Mouse (Mus musculus): ENCODE data around the gene Atxn7l3. TPM values are rescaled to one million over a fixed set of nuclear protein-coding genes. Genes with fewer than 3 reads are reported as not detected.

The Atxn7l3 gene
- polyA plus RNA-seq (2016; fragmentation: Nextera tagmentation; extraction: Ambion mirVana), result 13.9 and 16.5 TPM in 2 replicates

- Histone ChIP-seq H3K4me3 (peak within 1 kb of the TSS; percentile 94), H3K27ac (replicated peaks) (peak within 1 kb of the TSS; percentile 98), H3K27me3 (ENCODE audit: low read depth, poor library complexity, severe bottlenecking) (no peaks in the 10 kb centered on the region), H3K9me3 (replicated peaks) (no peaks in the 10 kb centered on the region), H3K4me1 (peaks cover 35% of the 10 kb centered on the region), H3K36me3 (peaks cover 28% of the 10 kb centered on the region)
- peak; percentile 99 for DNase-seq (ENCODE audit: low spot score)
- WGBS, result under 1% methylated on average over 90 of the region's 125 CpGs
Measured at GRCm38 (mm10) chr11:102296491-102297472, at the start of gene Atxn7l3. Gene Atxn7l3 (minus strand): TSS chr11:102296631.

- H3K4me3 ChIP-seq, result no peak overlapping the region
- peaks cover 5% of the 10 kb centered on the region; the same call in 1 of the 2 replicates for H3K4me1 ChIP-seq
- 88% methylated on average over 3 of the region's 3 CpGs for WGBS
- no peaks in the 10 kb centered on the region for H3K9me3 ChIP-seq (replicated peaks)
- no peak for DNase-seq (ENCODE audit: low spot score)
- no peak overlapping the region for H3K27ac ChIP-seq (replicated peaks)
- H3K27me3 ChIP-seq (ENCODE audit: low read depth, poor library complexity, severe bottlenecking), result no peaks in the 10 kb centered on the region
- no peaks in the 10 kb centered on the region for H3K36me3 ChIP-seq
Measured at GRCm38 (mm10) chr11:102344458-102344857, 48.0 kb upstream of the Atxn7l3 start.

- Histone ChIP-seq H3K27ac (replicated peaks) (no peak overlapping the region), H3K4me1 (peaks cover 5% of the 10 kb centered on the region; the same call in 1 of the 2 replicates), H3K9me3 (replicated peaks) (no peaks in the 10 kb centered on the region), H3K27me3 (ENCODE audit: low read depth, poor library complexity, severe bottlenecking) (no peaks in the 10 kb centered on the region), H3K4me3 (no peak overlapping the region), H3K36me3 (no peaks in the 10 kb centered on the region)
- DNase-seq (ENCODE audit: low spot score), result no peak
- WGBS, result 74% methylated on average over 12 of the region's 12 CpGs
Measured at GRCm38 (mm10) chr11:102342742-102343141, 46.3 kb upstream of the Atxn7l3 start.

- Histone ChIP-seq H3K27ac (replicated peaks) (no peak overlapping the region), H3K9me3 (replicated peaks) (no peaks in the 10 kb centered on the region)
- 91% methylated on average over 4 of the region's 4 CpGs for WGBS
Measured at GRCm38 (mm10) chr11:102341101-102341500, 44.7 kb upstream of the Atxn7l3 start.

GRCm38 (mm10) chr11:102339624-102340023, 43.2 kb upstream of the Atxn7l3 start:
- H3K27ac ChIP-seq (replicated peaks), result no peak overlapping the region
- 61% methylated on average over 4 of the region's 4 CpGs for WGBS

More at GRCm38 (mm10) chr11:102341101-102341500, 44.7 kb upstream of the Atxn7l3 start:
- Histone ChIP-seq H3K36me3 (no peaks in the 10 kb centered on the region), H3K4me3 (no peak overlapping the region), H3K4me1 (peaks cover 5% of the 10 kb centered on the region; the same call in 1 of the 2 replicates), H3K27me3 (ENCODE audit: low read depth, poor library complexity, severe bottlenecking) (no peaks in the 10 kb centered on the region)
- DNase-seq (ENCODE audit: low spot score), result no peak

GRCm38 (mm10) chr11:102339195-102339594, 42.8 kb upstream of the Atxn7l3 start:
- Histone ChIP-seq H3K36me3 (no peaks in the 10 kb centered on the region), H3K4me1 (peaks cover 11% of the 10 kb centered on the region), H3K9me3 (replicated peaks) (no peaks in the 10 kb centered on the region), H3K4me3 (no peak overlapping the region), H3K27me3 (ENCODE audit: low read depth, poor library complexity, severe bottlenecking) (no peaks in the 10 kb centered on the region), H3K27ac (replicated peaks) (no peak overlapping the region)
- WGBS, result 82% methylated on average over 11 of the region's 11 CpGs
- DNase-seq (ENCODE audit: low spot score), result no peak

More at GRCm38 (mm10) chr11:102339624-102340023, 43.2 kb upstream of the Atxn7l3 start:
- Histone ChIP-seq H3K36me3 (no peaks in the 10 kb centered on the region), H3K4me3 (no peak overlapping the region), H3K4me1 (peaks cover 11% of the 10 kb centered on the region), H3K27me3 (ENCODE audit: low read depth, poor library complexity, severe bottlenecking) (no peaks in the 10 kb centered on the region), H3K9me3 (replicated peaks) (no peaks in the 10 kb centered on the region)
- DNase-seq (ENCODE audit: low spot score), result no peak

- Histone ChIP-seq H3K4me1 (peaks cover 11% of the 10 kb centered on the region), H3K36me3 (no peaks in the 10 kb centered on the region), H3K27me3 (ENCODE audit: low read depth, poor library complexity, severe bottlenecking) (no peaks in the 10 kb centered on the region), H3K4me3 (no peak overlapping the region), H3K9me3 (replicated peaks) (no peaks in the 10 kb centered on the region), H3K27ac (replicated peaks) (no peak overlapping the region)
- 73% methylated on average over 3 of the region's 3 CpGs for whole genome bisulfite sequencing
- DNase-seq (ENCODE audit: low spot score), result no peak
Measured at GRCm38 (mm10) chr11:102338561-102338960, 42.1 kb upstream of the Atxn7l3 start.

- 77% methylated on average over 1 of the region's 1 CpGs for WGBS
- DNase-seq (ENCODE audit: low spot score), result no peak
- Histone ChIP-seq H3K36me3 (no peaks in the 10 kb centered on the region), H3K27ac (replicated peaks) (no peak overlapping the region), H3K9me3 (replicated peaks) (no peaks in the 10 kb centered on the region), H3K4me1 (peaks cover 11% of the 10 kb centered on the region), H3K27me3 (ENCODE audit: low read depth, poor library complexity, severe bottlenecking) (no peaks in the 10 kb centered on the region), H3K4me3 (no peak overlapping the region)
Measured at GRCm38 (mm10) chr11:102337921-102338320, 41.5 kb upstream of the Atxn7l3 start.

- DNase-seq (ENCODE audit: low spot score), result no peak
- H3K4me3 ChIP-seq, result no peak overlapping the region
- H3K4me1 ChIP-seq, result peaks cover 6% of the 10 kb centered on the region
- H3K9me3 ChIP-seq (replicated peaks), result no peaks in the 10 kb centered on the region
- WGBS, result 89% methylated on average over 1 of the region's 1 CpGs
- no peaks in the 10 kb centered on the region for H3K27me3 ChIP-seq (ENCODE audit: low read depth, poor library complexity, severe bottlenecking)
- no peaks in the 10 kb centered on the region for H3K36me3 ChIP-seq
- no peak overlapping the region for H3K27ac ChIP-seq (replicated peaks)
Measured at GRCm38 (mm10) chr11:102336191-102336590, 39.8 kb upstream of the Atxn7l3 start.

GRCm38 (mm10) chr11:102334973-102335700, 38.7 kb upstream of the Atxn7l3 start:
- Histone ChIP-seq H3K4me3 (no peak overlapping the region), H3K4me1 (peaks cover 6% of the 10 kb centered on the region), H3K27me3 (ENCODE audit: low read depth, poor library complexity, severe bottlenecking) (no peaks in the 10 kb centered on the region), H3K27ac (replicated peaks) (no peak overlapping the region), H3K9me3 (replicated peaks) (no peaks in the 10 kb centered on the region), H3K36me3 (no peaks in the 10 kb centered on the region)
- DNase-seq (ENCODE audit: low spot score), result no peak
- 43% methylated on average over 9 of the region's 9 CpGs for WGBS

GRCm38 (mm10) chr11:102334010-102334409, 37.6 kb upstream of the Atxn7l3 start:
- no peak for DNase-seq (ENCODE audit: low spot score)
- H3K9me3 ChIP-seq (replicated peaks), result no peaks in the 10 kb centered on the region
- peaks cover 6% of the 10 kb centered on the region for H3K4me1 ChIP-seq
- 69% methylated on average over 4 of the region's 4 CpGs for WGBS
- H3K27ac ChIP-seq (replicated peaks), result no peak overlapping the region
- H3K36me3 ChIP-seq, result no peaks in the 10 kb centered on the region
- H3K4me3 ChIP-seq, result no peak overlapping the region
- H3K27me3 ChIP-seq (ENCODE audit: low read depth, poor library complexity, severe bottlenecking), result no peaks in the 10 kb centered on the region

GRCm38 (mm10) chr11:102333061-102333460, 36.6 kb upstream of the Atxn7l3 start:
- no peak overlapping the region for H3K4me3 ChIP-seq
- H3K36me3 ChIP-seq, result no peaks in the 10 kb centered on the region
- H3K27ac ChIP-seq (replicated peaks), result no peak overlapping the region

More at GRCm38 (mm10) chr11:102333061-102333460, 36.6 kb upstream of the Atxn7l3 start:
- Histone ChIP-seq H3K27me3 (ENCODE audit: low read depth, poor library complexity, severe bottlenecking) (no peaks in the 10 kb centered on the region), H3K4me1 (peaks cover 6% of the 10 kb centered on the region), H3K9me3 (replicated peaks) (no peaks in the 10 kb centered on the region)
- DNase-seq (ENCODE audit: low spot score), result no peak

Data from midbrain, embryonic 10.5 days (tissue).